Mouse (Mus musculus) neural tube, embryonic 15.5 days (tissue): ENCODE results near the gene Gas6. TPM values are rescaled to one million over a fixed set of nuclear protein-coding genes. Genes with fewer than 3 reads are reported as not detected.

Source experiments
- ATAC-seq: fragments of 200-750 bp; cut with Nextera tagmentation; 2 replicates; pipeline ENCODE4 v1.8.0; 2017; ENCODE audit warnings: mild to moderate bottlenecking, moderate TSS enrichment, moderate library complexity; ENCODE audit not compliant: low FRiP score
- H3K27ac ChIP-seq: fragments of 300-500 bp; sonication (generic); replicated peaks from 2 replicates; pipeline ENCODE4 v1.5.1; 2015; ENCODE audit warnings: mild to moderate bottlenecking, inconsistent platforms
- H3K27me3 ChIP-seq: fragments of 300-500 bp; sonication (generic); replicated peaks from 2 replicates; pipeline ENCODE4 v1.6.1; 2015; ENCODE audit warnings: inconsistent platforms
- H3K36me3 ChIP-seq: fragments of 300-500 bp; sonication (generic); 2 replicates; pipeline ENCODE4 v1.6.1; 2015; ENCODE audit warnings: inconsistent platforms
- H3K4me1 ChIP-seq: fragments of 300-500 bp; sonication (generic); 2 replicates; pipeline ENCODE4 v1.6.1; 2015; ENCODE audit warnings: inconsistent platforms
- H3K4me2 ChIP-seq: fragments of 300-500 bp; sonication (generic); 2 replicates; pipeline ENCODE4 v1.6.1; 2015; ENCODE audit warnings: inconsistent platforms, mild to moderate bottlenecking, moderate library complexity
- H3K4me3 ChIP-seq: fragments of 300-500 bp; sonication (generic); replicated peaks from 2 replicates; pipeline ENCODE4 v1.5.1; 2015; ENCODE audit warnings: mild to moderate bottlenecking, inconsistent platforms
- H3K9ac ChIP-seq: fragments of 300-500 bp; sonication (generic); replicated peaks from 2 replicates; pipeline ENCODE4 v1.6.1; 2015; ENCODE audit warnings: mild to moderate bottlenecking, inconsistent platforms
- H3K9me3 ChIP-seq: fragments of 300-500 bp; sonication (generic); replicated peaks from 2 replicates; pipeline ENCODE4 v1.6.1; 2016; ENCODE audit warnings: inconsistent platforms
- WGBS: fragments of 180-500 bp; shearing (Covaris S2); methylation state at CpG from one replicate; pipeline ENCODE4 v1.1.7; 2015; ENCODE audit warnings: mixed read lengths; 5-methylcytosine and 5-hydroxymethylcytosine counted together
- polyA plus RNA-seq: library from polyadenylated mRNA; unstranded; fragments of >200 nt; fragmentation: Nextera tagmentation; extraction: Ambion mirVana; gene quantifications from 2 replicates; pipeline ENCODE4 v1.2.1, GENCODE M21; 2015

The Gas6 gene
- polyA plus RNA-seq, 1 experiment from 2014 or later: 59.1 TPM

DNA sequence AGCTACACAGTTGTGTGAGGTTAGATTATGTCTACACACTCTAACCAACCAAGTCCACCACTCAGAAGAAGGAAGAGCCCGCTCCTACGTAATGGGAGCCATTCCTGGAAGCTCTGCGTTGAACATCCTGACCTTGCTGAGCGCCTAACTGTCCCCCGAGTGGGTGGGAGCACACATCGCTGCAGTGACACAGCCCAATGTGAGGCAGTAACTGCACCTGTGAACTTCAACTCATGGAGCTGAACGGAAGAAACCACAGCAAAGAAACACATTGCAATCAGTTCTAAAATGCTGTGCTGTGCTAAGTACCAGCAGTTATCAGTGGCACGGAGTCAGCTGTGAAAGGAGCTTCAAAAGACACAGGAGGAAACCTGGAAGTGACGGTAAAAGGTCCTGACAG lies 66.1 kb downstream of the Gas6 start:
- no peak overlapping the region for H3K4me3 ChIP-seq
- H3K27ac ChIP-seq: no peak overlapping the region
- no peaks in the 10 kb centered on the region for H3K9me3 ChIP-seq
- H3K9ac ChIP-seq: no peak overlapping the region
- H3K4me1 ChIP-seq: 0 out of 2 replicates have a peak, but pooled peaks cover 3% of the 10 kb centered on the region
- no peak overlapping the region for H3K4me2 ChIP-seq
- no peak for ATAC-seq
- H3K36me3 ChIP-seq: no peaks in the 10 kb centered on the region
- H3K27me3 ChIP-seq: no peaks in the 10 kb centered on the region
- WGBS: 85% methylated on average over 9 of the region's 9 CpGs

DNA sequence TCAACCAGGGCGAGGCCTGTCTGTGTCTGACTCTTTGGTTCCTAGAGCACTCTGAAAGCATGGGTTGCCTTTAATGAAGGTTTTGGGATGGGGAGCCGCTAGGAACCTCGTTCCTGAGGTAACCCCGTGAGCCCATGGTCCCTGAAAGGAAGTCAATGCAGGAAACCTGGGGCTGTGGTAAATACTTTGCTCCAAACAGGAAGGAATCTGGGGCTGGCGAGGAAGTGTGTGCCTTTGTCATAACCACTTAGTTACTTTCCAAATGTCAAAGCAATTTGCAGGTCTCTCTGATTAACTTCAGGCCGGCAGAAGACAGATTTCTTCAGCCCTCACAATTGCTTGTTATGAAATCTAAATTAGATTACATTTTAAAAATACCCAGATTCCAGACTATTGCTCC lies 66.9 kb downstream of the Gas6 start:
- 81% methylated on average over 6 of the region's 6 CpGs for WGBS
- Histone ChIP-seq H3K4me3 (no peak overlapping the region), H3K36me3 (no peaks in the 10 kb centered on the region), H3K9ac (no peak overlapping the region), H3K4me1 (0 out of 2 replicates have a peak, but pooled peaks cover 3% of the 10 kb centered on the region), H3K4me2 (no peak overlapping the region), H3K27ac (no peak overlapping the region), H3K27me3 (no peaks in the 10 kb centered on the region), H3K9me3 (no peaks in the 10 kb centered on the region)
- ATAC-seq: no peak

DNA sequence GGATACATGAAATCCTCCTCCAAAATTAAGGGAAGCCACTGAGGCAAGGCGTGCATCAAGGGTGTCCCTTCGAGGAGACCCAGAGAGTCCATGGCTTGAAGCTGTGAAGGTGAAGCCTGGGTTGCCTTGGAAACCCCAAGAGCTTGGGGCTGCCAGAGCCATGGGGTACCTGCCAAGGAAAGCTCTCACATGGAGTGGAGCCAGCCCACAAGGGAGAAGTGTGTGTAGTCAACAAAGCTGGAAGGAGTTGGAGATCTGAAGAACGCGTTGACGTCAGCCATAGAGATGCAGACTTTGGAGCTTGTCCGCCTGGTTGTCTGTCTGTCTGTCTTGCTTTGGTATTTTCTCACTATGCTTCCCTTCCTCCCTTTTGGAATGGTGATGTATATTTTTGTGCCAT lies 73.3 kb downstream of the Gas6 start:
- no peaks in the 10 kb centered on the region for H3K9me3 ChIP-seq
- WGBS: 90% methylated on average over 6 of the region's 6 CpGs
- no peak overlapping the region for H3K27ac ChIP-seq
- no peak overlapping the region for H3K4me3 ChIP-seq
- no peaks in the 10 kb centered on the region for H3K4me1 ChIP-seq
- no peaks in the 10 kb centered on the region for H3K36me3 ChIP-seq
- H3K4me2 ChIP-seq: no peak overlapping the region
- ATAC-seq: no peak
- no peak overlapping the region for H3K9ac ChIP-seq
- no peaks in the 10 kb centered on the region for H3K27me3 ChIP-seq

DNA sequence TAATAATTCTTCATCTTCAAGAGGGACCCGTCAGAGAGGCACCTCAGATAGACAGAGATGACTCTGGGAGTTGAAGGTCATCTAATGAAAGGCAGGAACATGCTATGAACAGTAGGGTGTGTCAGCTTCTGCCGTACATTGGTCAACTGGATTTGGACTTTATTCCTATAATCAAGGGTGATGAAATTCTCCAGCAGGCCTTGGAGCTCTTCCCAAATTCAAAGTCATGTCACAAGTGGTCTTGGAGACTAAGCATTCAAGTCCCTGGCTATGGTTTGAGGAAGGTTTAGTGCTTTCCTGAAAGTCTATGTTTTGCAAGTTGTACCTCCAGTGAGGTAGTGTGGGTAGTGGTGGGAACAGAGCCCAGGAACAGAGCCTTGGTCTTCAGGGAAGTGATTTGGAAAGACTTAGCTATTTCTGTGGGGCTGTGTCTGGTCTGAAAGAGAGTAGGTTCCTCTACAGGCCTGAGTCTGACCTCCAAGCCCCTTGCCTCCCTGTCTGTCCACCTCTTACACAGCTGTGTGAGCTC lies 75.1 kb downstream of the Gas6 start:
- no peak overlapping the region for H3K4me2 ChIP-seq
- no peak for ATAC-seq
- WGBS: 79% methylated on average over 2 of the region's 2 CpGs
- H3K9ac ChIP-seq: no peak overlapping the region
- no peak overlapping the region for H3K4me3 ChIP-seq
- H3K27ac ChIP-seq: no peak overlapping the region
- no peaks in the 10 kb centered on the region for H3K4me1 ChIP-seq
- H3K36me3 ChIP-seq: no peaks in the 10 kb centered on the region
- no peaks in the 10 kb centered on the region for H3K9me3 ChIP-seq
- H3K27me3 ChIP-seq: no peaks in the 10 kb centered on the region

DNA sequence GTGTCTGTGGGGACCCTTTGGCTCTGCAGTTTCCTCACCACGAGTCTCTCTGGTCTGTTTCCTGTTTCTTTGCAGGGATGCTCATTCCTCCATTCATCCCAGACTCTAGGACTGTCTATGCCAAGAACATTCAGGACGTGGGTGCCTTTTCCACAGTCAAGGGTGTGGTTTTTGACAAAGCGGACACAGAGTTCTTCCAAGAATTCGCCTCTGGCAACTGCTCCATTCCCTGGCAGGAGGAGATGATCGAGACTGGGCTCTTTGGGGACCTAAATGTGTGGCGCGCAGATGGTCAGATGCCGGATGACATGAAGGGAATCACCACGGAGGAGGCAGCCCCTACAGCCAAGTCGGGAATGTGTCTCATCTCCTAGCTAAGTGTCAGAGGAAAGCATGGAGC lies 78.4 kb downstream of the Gas6 start:
- H3K27ac ChIP-seq: no peak overlapping the region
- H3K9ac ChIP-seq: no peak overlapping the region
- H3K4me3 ChIP-seq: no peak overlapping the region
- H3K9me3 ChIP-seq: no peaks in the 10 kb centered on the region
- ATAC-seq: no peak
- no peaks in the 10 kb centered on the region for H3K27me3 ChIP-seq
- H3K4me1 ChIP-seq: no peaks in the 10 kb centered on the region
- WGBS: 81% methylated on average over 10 of the region's 10 CpGs
- H3K4me2 ChIP-seq: no peak overlapping the region
- H3K36me3 ChIP-seq: no peaks in the 10 kb centered on the region

Other genes with a start within 250 kb of the Gas6 start
- gene Adprhl1, start 240.3 kb downstream of the Gas6 start, polyA plus RNA-seq: 1.1 and 1.8 TPM in 2 replicates
- gene Dcun1d2, start 206.4 kb downstream of the Gas6 start, polyA plus RNA-seq: 32.9 and 36.5 TPM in 2 replicates
- 50.9 and 54.7 TPM in 2 replicates for gene Tmco3, start 206.3 kb downstream of the Gas6 start, polyA plus RNA-seq
- 88.2 and 113 TPM in 2 replicates for gene Tfdp1, start 155.7 kb downstream of the Gas6 start, polyA plus RNA-seq
- gene Atp4b, start 97.7 kb downstream of the Gas6 start, polyA plus RNA-seq: not detected in 2 replicates
- not detected in 2 replicates for gene Grk1, start 89.4 kb downstream of the Gas6 start, polyA plus RNA-seq
- gene Tmem255b, start 59.3 kb downstream of the Gas6 start, polyA plus RNA-seq: 2.1 and 2.9 TPM in 2 replicates
- gene 1700029H14Rik, start 68.0 kb upstream of the Gas6 start, polyA plus RNA-seq: not detected in 2 replicates
- 38.8 and 39.3 TPM in 2 replicates for gene Rasa3, start 183.1 kb upstream of the Gas6 start, polyA plus RNA-seq
- 0.83 and 1.4 TPM in 2 replicates for gene Cfap97d2, start 211.4 kb upstream of the Gas6 start, polyA plus RNA-seq